Mouse (Mus musculus) forebrain, embryonic 13.5 days (tissue): ENCODE measurements around the gene Krtap5-5. TPM values are rescaled to one million over a fixed set of nuclear protein-coding genes. Genes with fewer than 3 reads are reported as not detected.
"Not testable (repeated sequence)": the region's sequence is repeated elsewhere in the genome, so short reads cannot be mapped to it uniquely, and the experiment has no call there.

ENCODE experiments used
- ATAC-seq: fragments of 200-750 bp; cut with Nextera tagmentation; 2 replicates; pipeline ENCODE4 v1.8.0; 2017
- H3K27ac ChIP-seq: fragments of 300-500 bp; sonication (generic); 2 replicates; pipeline ENCODE4 v1.5.1; 2015; ENCODE audit warnings: inconsistent platforms, mild to moderate bottlenecking, moderate library complexity
- H3K27me3 ChIP-seq: fragments of 300-500 bp; sonication (generic); 2 replicates; pipeline ENCODE4 v1.6.1; 2015; ENCODE audit warnings: mild to moderate bottlenecking, inconsistent platforms
- H3K36me3 ChIP-seq: fragments of 300-500 bp; sonication (generic); 2 replicates; pipeline ENCODE4 v1.6.1; 2015; ENCODE audit warnings: mild to moderate bottlenecking, inconsistent platforms; ENCODE audit not compliant: poor library complexity, severe bottlenecking
- H3K4me1 ChIP-seq: fragments of 300-500 bp; sonication (generic); 2 replicates; pipeline ENCODE4 v1.6.1; 2015; ENCODE audit warnings: inconsistent platforms
- H3K4me2 ChIP-seq: fragments of 300-500 bp; sonication (generic); 2 replicates; pipeline ENCODE4 v1.6.1; 2015; ENCODE audit warnings: inconsistent platforms, mild to moderate bottlenecking, moderate library complexity
- H3K4me3 ChIP-seq: fragments of 300-500 bp; sonication (generic); 2 replicates; pipeline ENCODE4 v1.5.1; 2015; ENCODE audit warnings: mild to moderate bottlenecking, inconsistent platforms
- H3K9ac ChIP-seq: fragments of 300-500 bp; sonication (generic); 2 replicates; pipeline ENCODE4 v1.6.1; 2015; ENCODE audit warnings: mild to moderate bottlenecking, inconsistent platforms
- H3K9me3 ChIP-seq: fragments of 300-500 bp; sonication (generic); replicated peaks from 2 replicates; pipeline ENCODE4 v1.6.1; 2016; ENCODE audit warnings: inconsistent platforms
- whole genome bisulfite sequencing: fragments of 180-500 bp; shearing (Covaris S2); methylation state at CpG from one replicate; pipeline ENCODE4 v1.1.7; 2015; 5-methylcytosine and 5-hydroxymethylcytosine counted together
- polyA plus RNA-seq: library from polyadenylated mRNA; unstranded; fragments of >200 nt; fragmentation: Nextera tagmentation; extraction: Ambion mirVana; gene quantifications from 2 replicates; pipeline ENCODE4 v1.2.1, GENCODE M21; 2015

Gene Krtap5-5
- polyA plus RNA-seq = not detected in 2 replicates

GRCm38 (mm10) chr7:142229871-142230270 is at the start of gene Krtap5-5:
Gene Krtap5-5, minus strand, starts transcription at chr7:142229971.
- not testable (repeated sequence) for H3K9me3 ChIP-seq, H3K9ac ChIP-seq, H3K4me2 ChIP-seq, H3K4me1 ChIP-seq, H3K27ac ChIP-seq, ATAC-seq, H3K36me3 ChIP-seq, H3K27me3 ChIP-seq, H3K4me3 ChIP-seq
- 53% methylated on average over 3 of the region's 3 CpGs for WGBS

GRCm38 (mm10) chr7:142279291-142279690 is 49.5 kb upstream of the Krtap5-5 start:
- H3K4me1 ChIP-seq, H3K4me2 ChIP-seq, H3K9ac ChIP-seq, H3K27ac ChIP-seq, H3K36me3 ChIP-seq, ATAC-seq, H3K4me3 ChIP-seq, H3K9me3 ChIP-seq: not testable (repeated sequence)
- 79% methylated on average over 1 of the region's 1 CpGs for WGBS
- peaks cover 16% of the 10 kb centered on the region for H3K27me3 ChIP-seq

GRCm38 (mm10) chr7:142278183-142278582 is 48.4 kb upstream of the Krtap5-5 start:
- ATAC-seq = 0 out of 2 replicates have a peak, but pooled peaks have one; percentile 38
- H3K9me3 ChIP-seq, H3K4me3 ChIP-seq, H3K36me3 ChIP-seq, H3K4me1 ChIP-seq, H3K27ac ChIP-seq, H3K4me2 ChIP-seq, H3K9ac ChIP-seq: not testable (repeated sequence)
- H3K27me3 ChIP-seq = peaks cover 14% of the 10 kb centered on the region
- 2% methylated on average over 3 of the region's 3 CpGs for WGBS

- H3K27me3 ChIP-seq, H3K4me3 ChIP-seq: not testable (repeated sequence)
Observed at GRCm38 (mm10) chr7:142274263-142274662, 44.5 kb upstream of the Krtap5-5 start, which contains the start of gene Gm4559. Gene Gm4559, minus strand, starts transcription at chr7:142274363.

GRCm38 (mm10) chr7:142258254-142258653 is 28.5 kb upstream of the Krtap5-5 start, which contains the start of gene Gm2431:
Gene Gm2431, minus strand, starts transcription at chr7:142258354.
- H3K4me1 ChIP-seq, H3K4me2 ChIP-seq, H3K36me3 ChIP-seq, H3K9ac ChIP-seq, ATAC-seq, H3K27ac ChIP-seq, H3K4me3 ChIP-seq, H3K9me3 ChIP-seq: not testable (repeated sequence)
- 74% methylated on average over 1 of the region's 1 CpGs for WGBS
- 0 out of 2 replicates have a peak, but pooled peaks cover 12% of the 10 kb centered on the region for H3K27me3 ChIP-seq

More at GRCm38 (mm10) chr7:142274263-142274662, 44.5 kb upstream of the Krtap5-5 start, which contains the start of gene Gm4559:
- H3K4me1 ChIP-seq, H3K36me3 ChIP-seq, H3K9me3 ChIP-seq, H3K9ac ChIP-seq, H3K4me2 ChIP-seq, ATAC-seq, H3K27ac ChIP-seq: not testable (repeated sequence)

GRCm38 (mm10) chr7:142255517-142255916 is 25.7 kb upstream of the Krtap5-5 start:
- no peaks in the 10 kb centered on the region for H3K9me3 ChIP-seq
- H3K36me3 ChIP-seq = no peaks in the 10 kb centered on the region
- H3K27ac ChIP-seq = no peak overlapping the region
- no peak overlapping the region for H3K4me2 ChIP-seq
- H3K4me1 ChIP-seq = no peaks in the 10 kb centered on the region
- no peak overlapping the region for H3K4me3 ChIP-seq
- ATAC-seq = no peak
- peaks cover 19% of the 10 kb centered on the region for H3K27me3 ChIP-seq
- H3K9ac ChIP-seq = no peak overlapping the region
- 1% methylated on average over 2 of the region's 2 CpGs for WGBS

- Histone ChIP-seq H3K4me1 (no peaks in the 10 kb centered on the region), H3K27ac (no peak overlapping the region), H3K4me3 (no peak overlapping the region), H3K36me3 (no peaks in the 10 kb centered on the region), H3K27me3 (peaks cover 8% of the 10 kb centered on the region), H3K9me3 (no peaks in the 10 kb centered on the region), H3K9ac (no peak overlapping the region), H3K4me2 (no peak overlapping the region)
- ATAC-seq = no peak
- 0% methylated on average over 1 of the region's 1 CpGs for WGBS
Observed at GRCm38 (mm10) chr7:142249824-142250223, 20.1 kb upstream of the Krtap5-5 start.

GRCm38 (mm10) chr7:142240978-142241377 is 11.2 kb upstream of the Krtap5-5 start, which contains the start of gene Gm40460:
Gene Gm40460, minus strand, starts transcription at chr7:142241078.
- no peak within 1 kb of the TSS for H3K27ac ChIP-seq
- no peaks in the 10 kb centered on the region for H3K27me3 ChIP-seq
- H3K4me3 ChIP-seq = no peak within 1 kb of the TSS
- H3K9me3 ChIP-seq = peaks cover 3% of the 10 kb centered on the region; the same call in 1 of the 2 replicates
- H3K36me3 ChIP-seq = no peaks in the 10 kb centered on the region
- 48% methylated on average over 2 of the region's 2 CpGs for WGBS
- no peaks in the 10 kb centered on the region for H3K4me1 ChIP-seq
- no peak within 1 kb of the TSS for H3K9ac ChIP-seq
- no peak for ATAC-seq
- no peak within 1 kb of the TSS for H3K4me2 ChIP-seq

GRCm38 (mm10) chr7:142231540-142231939 is 1.8 kb upstream of the Krtap5-5 start:
- no peaks in the 10 kb centered on the region for H3K4me1 ChIP-seq
- no peak overlapping the region for H3K4me2 ChIP-seq
- 17% methylated on average over 1 of the region's 1 CpGs for whole genome bisulfite sequencing
- H3K27me3 ChIP-seq = no peaks in the 10 kb centered on the region
- peaks cover 13% of the 10 kb centered on the region; the same call in 1 of the 2 replicates for H3K9me3 ChIP-seq
- H3K9ac ChIP-seq = no peak overlapping the region
- H3K27ac ChIP-seq = no peak overlapping the region
- no peak for ATAC-seq
- no peak overlapping the region for H3K4me3 ChIP-seq
- H3K36me3 ChIP-seq = no peaks in the 10 kb centered on the region

GRCm38 (mm10) chr7:142224518-142224917 is 5.3 kb downstream of the Krtap5-5 start:
- ATAC-seq = no peak

GRCm38 (mm10) chr7:142212136-142212535 is 17.6 kb downstream of the Krtap5-5 start:
- not testable (repeated sequence) for H3K36me3 ChIP-seq, H3K9ac ChIP-seq, ATAC-seq, H3K27ac ChIP-seq, H3K4me1 ChIP-seq, H3K27me3 ChIP-seq, H3K9me3 ChIP-seq, H3K4me3 ChIP-seq, H3K4me2 ChIP-seq
- WGBS = 76% methylated on average over 1 of the region's 1 CpGs

More at GRCm38 (mm10) chr7:142224518-142224917, 5.3 kb downstream of the Krtap5-5 start:
- WGBS = 57% methylated on average over 2 of the region's 2 CpGs
- Histone ChIP-seq H3K4me3 (no peak overlapping the region), H3K9me3 (no peaks in the 10 kb centered on the region), H3K9ac (no peak overlapping the region), H3K27me3 (no peaks in the 10 kb centered on the region), H3K4me1 (no peaks in the 10 kb centered on the region), H3K27ac (no peak overlapping the region), H3K36me3 (no peaks in the 10 kb centered on the region), H3K4me2 (no peak overlapping the region)

GRCm38 (mm10) chr7:142211559-142211958 is 18.2 kb downstream of the Krtap5-5 start, which contains the start of gene Gm7579:
Gene Gm7579, plus strand, starts transcription at chr7:142211859.
- H3K4me3 ChIP-seq = no peak within 1 kb of the TSS
- no peaks in the 10 kb centered on the region for H3K27me3 ChIP-seq
- WGBS = 75% methylated on average over 1 of the region's 1 CpGs
- no peak within 1 kb of the TSS for H3K9ac ChIP-seq
- H3K27ac ChIP-seq = no peak within 1 kb of the TSS
- H3K4me2 ChIP-seq = no peak within 1 kb of the TSS
- H3K36me3 ChIP-seq = no peaks in the 10 kb centered on the region
- ATAC-seq = no peak
- H3K9me3 ChIP-seq = no peaks in the 10 kb centered on the region
- H3K4me1 ChIP-seq = no peaks in the 10 kb centered on the region

GRCm38 (mm10) chr7:142206891-142207290 is 22.9 kb downstream of the Krtap5-5 start:
- H3K4me1 ChIP-seq, H3K36me3 ChIP-seq, H3K27ac ChIP-seq, H3K4me2 ChIP-seq, H3K9ac ChIP-seq, H3K27me3 ChIP-seq, ATAC-seq, H3K4me3 ChIP-seq, H3K9me3 ChIP-seq: not testable (repeated sequence)
- 71% methylated on average over 5 of the region's 5 CpGs for WGBS
